Mouse (Mus musculus) embryonic facial prominence, embryonic 13.5 days (tissue): ENCODE measurements at regions not wholly inside any gene's neighbourhood (a gene's known extent, or its start where the extent isn't known, plus 50 kb on each side); places are given as distances from the start of the nearest gene placed in this dataset.
A peak's percentile ranks its signal among the peaks of the same experiment; 100 is the strongest.
"Not testable (repeated sequence)": the region's sequence is repeated elsewhere in the genome, so short reads cannot be mapped to it uniquely, and the experiment has no call there.

ENCODE experiments used
- ATAC-seq: fragments of 200-750 bp; cut with Nextera tagmentation; 2 replicates; pipeline ENCODE4 v1.8.0; 2017; ENCODE audit warnings: low read depth; ENCODE audit not compliant: insufficient number of reproducible peaks, insufficient read depth, low FRiP score, low TSS enrichment
- H3K27ac ChIP-seq: fragments of 300-500 bp; sonication (generic); 2 replicates; pipeline ENCODE4 v1.5.1; 2015; ENCODE audit warnings: moderate library complexity, mild to moderate bottlenecking, inconsistent platforms
- H3K27me3 ChIP-seq: fragments of 300-500 bp; sonication (generic); 2 replicates; pipeline ENCODE4 v1.6.1; 2015; ENCODE audit warnings: mild to moderate bottlenecking, inconsistent platforms
- H3K36me3 ChIP-seq: fragments of 300-500 bp; sonication (generic); 2 replicates; pipeline ENCODE4 v1.6.1; 2015; ENCODE audit warnings: mild to moderate bottlenecking, inconsistent platforms
- H3K4me1 ChIP-seq: fragments of 300-500 bp; sonication (generic); 2 replicates; pipeline ENCODE4 v1.6.1; 2015; ENCODE audit warnings: inconsistent platforms
- H3K4me2 ChIP-seq: fragments of 300-500 bp; sonication (generic); 2 replicates; pipeline ENCODE4 v1.6.1; 2015; ENCODE audit warnings: moderate library complexity, mild to moderate bottlenecking, inconsistent platforms
- H3K4me3 ChIP-seq: fragments of 300-500 bp; sonication (generic); 2 replicates; pipeline ENCODE4 v1.5.1; 2015; ENCODE audit warnings: mild to moderate bottlenecking, inconsistent platforms
- H3K9ac ChIP-seq: fragments of 300-500 bp; sonication (generic); 2 replicates; pipeline ENCODE4 v1.6.1; 2015; ENCODE audit warnings: mild to moderate bottlenecking, inconsistent platforms
- H3K9me3 ChIP-seq: fragments of 300-500 bp; sonication (generic); 2 replicates; pipeline ENCODE4 v1.6.1; 2016; ENCODE audit warnings: inconsistent platforms
- WGBS: fragments of 180-500 bp; shearing (Covaris S2); methylation state at CpG from one replicate; pipeline ENCODE4 v1.1.7; 2015; ENCODE audit warnings: mixed read lengths; 5-methylcytosine and 5-hydroxymethylcytosine counted together

DNA sequence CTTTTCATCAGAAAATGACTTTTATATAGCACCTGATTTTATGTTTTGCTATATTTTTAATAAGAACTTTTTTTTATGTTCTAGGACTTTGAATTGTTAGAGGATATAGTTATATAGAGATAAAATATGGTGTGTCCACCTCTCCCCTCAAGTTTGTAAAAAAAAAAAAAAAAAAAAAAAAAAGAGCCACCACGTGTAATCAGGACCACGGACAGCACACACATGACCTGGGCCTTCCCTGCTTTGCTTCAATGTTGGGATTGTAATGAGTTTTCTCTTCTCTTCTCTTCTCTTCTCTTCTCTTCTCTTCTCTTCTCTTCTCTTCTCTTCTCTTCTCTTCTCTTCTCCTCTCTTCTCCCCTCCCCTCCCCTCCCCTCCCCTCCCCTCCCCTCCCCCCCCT is 78.5 kb downstream of the 1700010I14Rik start:
- H3K4me3 ChIP-seq, H3K4me2 ChIP-seq, H3K27ac ChIP-seq, H3K4me1 ChIP-seq, H3K36me3 ChIP-seq, ATAC-seq, H3K9ac ChIP-seq, H3K27me3 ChIP-seq, H3K9me3 ChIP-seq: not testable (repeated sequence)
- 6% methylated on average over 2 of the region's 2 CpGs for WGBS

- no peak overlapping the region for H3K4me3 ChIP-seq
- ATAC-seq = no peak
- H3K9ac ChIP-seq = no peak overlapping the region
- 81% methylated on average over 5 of the region's 5 CpGs for WGBS
- no peaks in the 10 kb centered on the region for H3K9me3 ChIP-seq
- no peaks in the 10 kb centered on the region for H3K27me3 ChIP-seq
- H3K36me3 ChIP-seq = no peaks in the 10 kb centered on the region
- no peak overlapping the region for H3K4me2 ChIP-seq
- no peaks in the 10 kb centered on the region for H3K4me1 ChIP-seq
- H3K27ac ChIP-seq = no peak overlapping the region
Observed at GRCm38 (mm10) chr17:9068859-9069602, 80.9 kb downstream of the 1700010I14Rik start.

DNA sequence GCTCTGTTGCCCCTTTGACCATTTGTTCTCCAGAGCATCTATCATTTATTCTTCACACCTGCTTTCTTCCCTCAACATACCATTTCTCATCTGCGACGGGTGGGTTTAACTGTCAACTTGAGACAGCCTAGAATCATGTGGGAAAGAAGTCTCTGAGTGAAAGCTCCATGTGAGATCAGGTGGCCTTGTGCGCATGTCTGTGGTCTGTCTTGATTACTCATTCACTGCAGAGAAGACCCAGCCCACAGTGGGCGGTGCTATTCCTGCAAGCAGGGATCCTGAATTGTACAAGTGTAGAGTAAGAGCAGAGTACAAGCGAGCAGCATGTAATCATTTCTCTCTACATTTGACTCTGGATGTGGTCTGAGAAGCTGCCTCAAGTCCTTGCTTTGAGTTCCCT is 95.5 kb downstream of the 1700010I14Rik start:
- Histone ChIP-seq H3K9ac (no peak overlapping the region), H3K4me1 (no peaks in the 10 kb centered on the region), H3K4me2 (no peak overlapping the region), H3K9me3 (peaks cover 5% of the 10 kb centered on the region; the same call in 1 of the 2 replicates), H3K27me3 (no peaks in the 10 kb centered on the region), H3K4me3 (no peak overlapping the region), H3K27ac (no peak overlapping the region), H3K36me3 (no peaks in the 10 kb centered on the region)
- WGBS = 87% methylated on average over 5 of the region's 5 CpGs
- no peak for ATAC-seq

GRCm38 (mm10) chr17:9127866-9128265 is 139.7 kb downstream of the 1700010I14Rik start:
- H3K4me3 ChIP-seq = no peak overlapping the region
- no peak overlapping the region for H3K4me2 ChIP-seq
- H3K36me3 ChIP-seq = no peaks in the 10 kb centered on the region
- no peaks in the 10 kb centered on the region for H3K4me1 ChIP-seq
- no peak overlapping the region for H3K9ac ChIP-seq
- no peak for ATAC-seq
- 59% methylated on average over 8 of the region's 8 CpGs for WGBS
- H3K27me3 ChIP-seq = no peaks in the 10 kb centered on the region
- no peaks in the 10 kb centered on the region for H3K9me3 ChIP-seq
- no peak overlapping the region for H3K27ac ChIP-seq

DNA sequence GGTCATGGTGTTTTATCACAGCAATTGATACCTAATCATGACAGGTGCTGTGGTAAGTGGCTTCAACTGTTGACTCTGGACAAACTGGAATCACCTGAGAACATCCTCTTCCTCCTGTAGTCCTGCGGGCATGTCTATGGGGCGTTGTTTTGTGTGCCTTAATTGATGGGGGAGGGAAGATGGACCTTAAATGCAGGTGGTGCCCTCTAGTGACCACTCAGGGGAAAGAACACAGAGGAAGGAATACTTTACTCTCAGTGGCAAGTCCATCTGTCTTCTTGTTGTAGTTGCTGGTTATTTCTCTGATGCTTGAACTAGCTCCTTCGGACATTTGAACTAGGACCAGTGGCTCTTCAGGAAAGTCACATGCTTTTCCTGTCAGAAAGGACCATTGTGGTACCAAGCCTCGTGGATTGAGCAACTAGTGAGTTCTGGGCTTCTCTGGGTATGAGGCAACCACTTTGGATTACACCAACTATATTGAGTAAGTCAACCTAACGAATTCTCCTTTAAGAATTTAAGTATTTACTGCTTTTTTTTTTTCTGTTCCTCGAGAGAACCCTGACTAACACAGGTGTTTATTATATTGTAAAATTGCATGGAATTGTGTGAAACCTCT is 157.6 kb downstream of the 1700010I14Rik start:
- whole genome bisulfite sequencing = 53% methylated on average over 6 of the region's 6 CpGs
- H3K4me3 ChIP-seq = no peak overlapping the region
- H3K9me3 ChIP-seq = no peaks in the 10 kb centered on the region
- H3K36me3 ChIP-seq = no peaks in the 10 kb centered on the region
- no peak overlapping the region for H3K9ac ChIP-seq
- no peak for ATAC-seq
- H3K27ac ChIP-seq = no peak overlapping the region
- H3K27me3 ChIP-seq = no peaks in the 10 kb centered on the region
- no peaks in the 10 kb centered on the region for H3K4me1 ChIP-seq
- no peak overlapping the region for H3K4me2 ChIP-seq

GRCm38 (mm10) chr17:9150654-9151053 is 162.5 kb downstream of the 1700010I14Rik start:
- no peaks in the 10 kb centered on the region for H3K36me3 ChIP-seq
- no peak overlapping the region for H3K4me3 ChIP-seq
- no peak overlapping the region for H3K4me2 ChIP-seq
- no peak overlapping the region for H3K9ac ChIP-seq
- no peaks in the 10 kb centered on the region for H3K4me1 ChIP-seq
- WGBS = 82% methylated on average over 1 of the region's 1 CpGs
- H3K27me3 ChIP-seq = no peaks in the 10 kb centered on the region
- no peak overlapping the region for H3K27ac ChIP-seq
- no peak for ATAC-seq
- no peaks in the 10 kb centered on the region for H3K9me3 ChIP-seq

- Histone ChIP-seq H3K27me3 (peaks cover 6% of the 10 kb centered on the region; the same call in 1 of the 2 replicates), H3K27ac (no peak overlapping the region), H3K9me3 (no peaks in the 10 kb centered on the region), H3K4me2 (no peak overlapping the region), H3K36me3 (no peaks in the 10 kb centered on the region), H3K4me1 (0 out of 2 replicates have a peak, but pooled peaks cover 3% of the 10 kb centered on the region), H3K4me3 (no peak overlapping the region), H3K9ac (no peak overlapping the region)
- 77% methylated on average over 6 of the region's 6 CpGs for WGBS
- ATAC-seq = no peak
Observed at GRCm38 (mm10) chr17:9162148-9162547, 174.0 kb downstream of the 1700010I14Rik start.

DNA sequence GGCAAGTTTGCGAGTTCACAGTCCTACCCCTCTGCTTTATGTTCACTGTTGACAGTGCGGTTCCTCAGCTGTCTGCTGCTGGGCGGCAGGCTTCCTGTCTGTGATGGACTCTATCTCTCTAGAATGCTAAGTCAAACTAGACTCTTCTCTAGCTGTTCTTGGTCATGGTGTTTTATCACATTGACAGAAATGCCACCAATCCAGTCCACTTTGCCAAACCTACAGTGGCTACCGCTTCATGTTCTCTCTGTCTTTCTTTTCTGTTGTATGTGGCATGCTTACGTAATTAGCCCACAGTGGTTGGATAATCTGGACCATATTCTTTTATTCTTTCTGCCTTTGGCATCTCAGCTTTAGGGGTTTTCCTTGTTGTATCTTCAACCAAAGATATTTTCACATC is 174.5 kb downstream of the 1700010I14Rik start:
- ATAC-seq = no peak

GRCm38 (mm10) chr17:9163285-9163684 is 175.2 kb downstream of the 1700010I14Rik start:
- no peak overlapping the region for H3K4me2 ChIP-seq
- peaks cover 11% of the 10 kb centered on the region; the same call in 1 of the 2 replicates for H3K27me3 ChIP-seq
- no peaks in the 10 kb centered on the region for H3K9me3 ChIP-seq
- ATAC-seq = no peak
- no peak overlapping the region for H3K9ac ChIP-seq
- no peak overlapping the region for H3K27ac ChIP-seq
- H3K4me1 ChIP-seq = peaks cover 14% of the 10 kb centered on the region
- WGBS = 89% methylated on average over 3 of the region's 3 CpGs
- no peak overlapping the region for H3K4me3 ChIP-seq
- H3K36me3 ChIP-seq = no peaks in the 10 kb centered on the region

More for the DNA sequence above, 174.5 kb downstream of the 1700010I14Rik start:
- H3K9me3 ChIP-seq = no peaks in the 10 kb centered on the region
- peaks cover 11% of the 10 kb centered on the region; the same call in 1 of the 2 replicates for H3K27me3 ChIP-seq
- H3K4me1 ChIP-seq = peaks cover 8% of the 10 kb centered on the region
- 84% methylated on average over 5 of the region's 5 CpGs for WGBS
- H3K4me3 ChIP-seq = no peak overlapping the region
- no peak overlapping the region for H3K9ac ChIP-seq
- no peaks in the 10 kb centered on the region for H3K36me3 ChIP-seq
- no peak overlapping the region for H3K27ac ChIP-seq
- H3K4me2 ChIP-seq = no peak overlapping the region

GRCm38 (mm10) chr17:9164501-9164900 is 176.4 kb downstream of the 1700010I14Rik start:
- WGBS = 84% methylated on average over 5 of the region's 5 CpGs
- no peak overlapping the region for H3K4me2 ChIP-seq
- H3K4me1 ChIP-seq = peaks cover 16% of the 10 kb centered on the region
- no peaks in the 10 kb centered on the region for H3K9me3 ChIP-seq
- no peaks in the 10 kb centered on the region for H3K36me3 ChIP-seq
- peaks cover 11% of the 10 kb centered on the region; the same call in 1 of the 2 replicates for H3K27me3 ChIP-seq
- H3K9ac ChIP-seq = no peak overlapping the region
- ATAC-seq = no peak
- no peak overlapping the region for H3K4me3 ChIP-seq
- H3K27ac ChIP-seq = no peak overlapping the region

DNA sequence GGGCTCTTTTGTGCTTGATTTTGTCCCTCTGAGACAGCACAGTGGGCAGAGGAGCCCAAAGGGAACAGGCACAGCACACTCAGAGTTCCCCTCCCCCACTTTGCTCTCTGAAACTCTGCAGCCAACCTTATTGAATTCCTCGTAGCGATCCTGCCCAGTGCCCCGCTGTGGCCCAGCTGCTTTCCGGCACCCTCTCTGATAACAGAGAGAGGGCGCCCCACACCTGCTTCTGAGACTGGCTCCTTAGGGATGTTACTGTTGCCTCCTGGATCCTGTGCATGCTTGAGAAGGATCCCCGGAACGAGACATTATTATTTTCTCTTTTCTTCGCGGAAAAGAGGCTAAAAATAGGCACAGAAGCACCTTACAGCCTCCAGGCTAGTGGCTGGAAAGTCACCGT is 179.0 kb downstream of the 1700010I14Rik start:
- Histone ChIP-seq H3K4me3 (peak overlapping the region; percentile 45), H3K36me3 (no peaks in the 10 kb centered on the region), H3K4me2 (peak overlapping the region; percentile 81), H3K9me3 (no peaks in the 10 kb centered on the region), H3K9ac (peak overlapping the region; percentile 68), H3K4me1 (peaks cover 16% of the 10 kb centered on the region), H3K27ac (no peak overlapping the region), H3K27me3 (peaks cover 11% of the 10 kb centered on the region; the same call in 1 of the 2 replicates)
- ATAC-seq = no peak
- 1% methylated on average over 10 of the region's 10 CpGs for WGBS
